Mouse (Mus musculus) limb, embryonic 13.5 days (tissue): ENCODE data around the gene 4931429L15Rik. TPM values are rescaled to one million over a fixed set of nuclear protein-coding genes. Genes with fewer than 3 reads are reported as not detected.
A peak's percentile ranks its signal among the peaks of the same experiment; 100 is the strongest.

Experiments used
- ATAC-seq: fragments of 200-750 bp; cut with Nextera tagmentation; 2 replicates; pipeline ENCODE4 v1.8.0; 2017; ENCODE audit warnings: low read depth, moderate number of reproducible peaks, moderate TSS enrichment; ENCODE audit not compliant: low FRiP score
- H3K27ac ChIP-seq: fragments of 300-500 bp; sonication (generic); 2 replicates; pipeline ENCODE4 v1.5.1; 2015; ENCODE audit warnings: inconsistent platforms, mild to moderate bottlenecking, moderate library complexity
- H3K27me3 ChIP-seq: fragments of 300-500 bp; sonication (generic); 2 replicates; pipeline ENCODE4 v1.6.1; 2015; ENCODE audit warnings: mild to moderate bottlenecking, inconsistent platforms
- H3K36me3 ChIP-seq: fragments of 300-500 bp; sonication (generic); 2 replicates; pipeline ENCODE4 v1.6.1; 2015; ENCODE audit warnings: inconsistent platforms, mild to moderate bottlenecking, moderate library complexity
- H3K4me1 ChIP-seq: fragments of 300-500 bp; sonication (generic); 2 replicates; pipeline ENCODE4 v1.6.1; 2015; ENCODE audit warnings: inconsistent platforms
- H3K4me2 ChIP-seq: fragments of 300-500 bp; sonication (generic); replicated peaks from 2 replicates; pipeline ENCODE4 v1.6.1; 2015; ENCODE audit warnings: inconsistent platforms, mild to moderate bottlenecking, moderate library complexity
- H3K4me3 ChIP-seq: fragments of 300-500 bp; sonication (generic); 2 replicates; pipeline ENCODE4 v1.5.1; 2015; ENCODE audit warnings: moderate library complexity, mild to moderate bottlenecking, inconsistent platforms
- H3K9ac ChIP-seq: fragments of 300-500 bp; sonication (generic); 2 replicates; pipeline ENCODE4 v1.6.1; 2015; ENCODE audit warnings: mild to moderate bottlenecking, inconsistent platforms
- H3K9me3 ChIP-seq: fragments of 300-500 bp; sonication (generic); 2 replicates; pipeline ENCODE4 v1.6.1; 2016; ENCODE audit warnings: inconsistent platforms
- WGBS: fragments of 180-500 bp; shearing (Covaris S2); methylation state at CpG from one replicate; pipeline ENCODE4 v1.1.7; 2015; 5-methylcytosine and 5-hydroxymethylcytosine counted together
- polyA plus RNA-seq: library from polyadenylated mRNA; unstranded; fragments of >200 nt; fragmentation: Nextera tagmentation; extraction: Ambion mirVana; gene quantifications from 2 replicates; pipeline ENCODE4 v1.2.1, GENCODE M21; 2015

4931429L15Rik gene
- polyA plus RNA-seq, 1 experiment from 2014 or later: not detected

- peak; percentile 92 for ATAC-seq
- WGBS: 4% methylated on average over 45 of the region's 45 CpGs
- peak within 1 kb of the TSS; percentile 78 for H3K9ac ChIP-seq
These were observed 46.9 kb downstream of the 4931429L15Rik start, which contains the start of gene Zpr1 for GRCm38 (mm10) chr9:46272677-46273454. Gene Zpr1, plus strand, starts transcription at chr9:46273064.

GRCm38 (mm10) chr9:46272070-46272469, 47.7 kb downstream of the 4931429L15Rik start:
- peak overlapping the region; percentile 90 for H3K4me2 ChIP-seq
- peaks cover 20% of the 10 kb centered on the region for H3K4me1 ChIP-seq
- H3K9ac ChIP-seq: no peak overlapping the region
- H3K4me3 ChIP-seq: peak overlapping the region; percentile 87
- no peak overlapping the region for H3K27ac ChIP-seq
- peaks cover 28% of the 10 kb centered on the region for H3K36me3 ChIP-seq
- peaks cover 35% of the 10 kb centered on the region for H3K27me3 ChIP-seq
- no peak for ATAC-seq
- no peaks in the 10 kb centered on the region for H3K9me3 ChIP-seq
- 84% methylated on average over 9 of the region's 9 CpGs for WGBS

More at GRCm38 (mm10) chr9:46272677-46273454, 46.9 kb downstream of the 4931429L15Rik start, which contains the start of gene Zpr1:
- peak within 1 kb of the TSS; percentile 52; the same call in 1 of the 2 replicates for H3K27ac ChIP-seq
- H3K4me1 ChIP-seq: peaks cover 20% of the 10 kb centered on the region
- H3K4me3 ChIP-seq: peak within 1 kb of the TSS; percentile 87
- peaks cover 35% of the 10 kb centered on the region for H3K27me3 ChIP-seq
- H3K9me3 ChIP-seq: no peaks in the 10 kb centered on the region
- H3K36me3 ChIP-seq: peaks cover 36% of the 10 kb centered on the region
- peak within 1 kb of the TSS; percentile 90 for H3K4me2 ChIP-seq

- H3K27ac ChIP-seq: no peak overlapping the region
- H3K9me3 ChIP-seq: no peaks in the 10 kb centered on the region
- 92% methylated on average over 4 of the region's 4 CpGs for whole genome bisulfite sequencing
- no peak for ATAC-seq
- H3K4me1 ChIP-seq: peaks cover 20% of the 10 kb centered on the region
- H3K9ac ChIP-seq: no peak overlapping the region
- H3K4me2 ChIP-seq: no peak overlapping the region
- H3K4me3 ChIP-seq: no peak overlapping the region
- H3K27me3 ChIP-seq: peaks cover 35% of the 10 kb centered on the region
- peaks cover 15% of the 10 kb centered on the region for H3K36me3 ChIP-seq
These were observed 49.0 kb downstream of the 4931429L15Rik start for GRCm38 (mm10) chr9:46270782-46271181.

- 90% methylated on average over 5 of the region's 5 CpGs for WGBS
- H3K9ac ChIP-seq: no peak overlapping the region
These were observed 50.7 kb downstream of the 4931429L15Rik start for GRCm38 (mm10) chr9:46269125-46269524.

GRCm38 (mm10) chr9:46268343-46268873, 51.4 kb downstream of the 4931429L15Rik start, which contains the start of gene Apoa5:
Gene Apoa5, plus strand, starts transcription at chr9:46268633.
- no peak for ATAC-seq
- WGBS: 48% methylated on average over 7 of the region's 7 CpGs
- no peak within 1 kb of the TSS for H3K4me2 ChIP-seq

More at GRCm38 (mm10) chr9:46269125-46269524, 50.7 kb downstream of the 4931429L15Rik start:
- ATAC-seq: no peak
- H3K9me3 ChIP-seq: no peaks in the 10 kb centered on the region
- H3K4me3 ChIP-seq: no peak overlapping the region
- H3K36me3 ChIP-seq: no peaks in the 10 kb centered on the region
- H3K27me3 ChIP-seq: peaks cover 35% of the 10 kb centered on the region
- H3K4me1 ChIP-seq: peaks cover 14% of the 10 kb centered on the region
- H3K27ac ChIP-seq: no peak overlapping the region
- no peak overlapping the region for H3K4me2 ChIP-seq

GRCm38 (mm10) chr9:46261131-46261530, 58.7 kb downstream of the 4931429L15Rik start:
- no peak for ATAC-seq
- H3K9me3 ChIP-seq: no peaks in the 10 kb centered on the region
- no peak overlapping the region for H3K9ac ChIP-seq
- no peaks in the 10 kb centered on the region for H3K4me1 ChIP-seq
- WGBS: 88% methylated on average over 7 of the region's 7 CpGs
- H3K4me2 ChIP-seq: no peak overlapping the region
- H3K4me3 ChIP-seq: no peak overlapping the region
- H3K27ac ChIP-seq: no peak overlapping the region
- H3K27me3 ChIP-seq: no peaks in the 10 kb centered on the region
- no peaks in the 10 kb centered on the region for H3K36me3 ChIP-seq

More at GRCm38 (mm10) chr9:46268343-46268873, 51.4 kb downstream of the 4931429L15Rik start, which contains the start of gene Apoa5:
- H3K36me3 ChIP-seq: no peaks in the 10 kb centered on the region
- no peak within 1 kb of the TSS for H3K9ac ChIP-seq
- H3K9me3 ChIP-seq: no peaks in the 10 kb centered on the region
- H3K4me1 ChIP-seq: peaks cover 8% of the 10 kb centered on the region; the same call in 1 of the 2 replicates
- H3K4me3 ChIP-seq: no peak within 1 kb of the TSS
- no peak within 1 kb of the TSS for H3K27ac ChIP-seq
- H3K27me3 ChIP-seq: peaks cover 35% of the 10 kb centered on the region

- H3K4me2 ChIP-seq: no peak overlapping the region
- WGBS: 85% methylated on average over 6 of the region's 6 CpGs
- H3K9me3 ChIP-seq: no peaks in the 10 kb centered on the region
These were observed 60.7 kb downstream of the 4931429L15Rik start for GRCm38 (mm10) chr9:46259111-46259510.

GRCm38 (mm10) chr9:46257546-46257945, 62.2 kb downstream of the 4931429L15Rik start:
- H3K4me3 ChIP-seq: no peak overlapping the region
- no peaks in the 10 kb centered on the region for H3K36me3 ChIP-seq
- ATAC-seq: no peak
- WGBS: 87% methylated on average over 3 of the region's 3 CpGs
- no peak overlapping the region for H3K4me2 ChIP-seq
- no peaks in the 10 kb centered on the region for H3K4me1 ChIP-seq
- H3K27me3 ChIP-seq: no peaks in the 10 kb centered on the region
- H3K9me3 ChIP-seq: no peaks in the 10 kb centered on the region
- H3K9ac ChIP-seq: no peak overlapping the region
- no peak overlapping the region for H3K27ac ChIP-seq

More at GRCm38 (mm10) chr9:46259111-46259510, 60.7 kb downstream of the 4931429L15Rik start:
- Histone ChIP-seq H3K4me1 (no peaks in the 10 kb centered on the region), H3K27ac (no peak overlapping the region), H3K4me3 (no peak overlapping the region), H3K27me3 (no peaks in the 10 kb centered on the region), H3K36me3 (no peaks in the 10 kb centered on the region), H3K9ac (no peak overlapping the region)
- no peak for ATAC-seq

- H3K4me3 ChIP-seq: no peak overlapping the region
- 86% methylated on average over 10 of the region's 10 CpGs for WGBS
- no peaks in the 10 kb centered on the region for H3K27me3 ChIP-seq
- ATAC-seq: no peak
- no peaks in the 10 kb centered on the region for H3K36me3 ChIP-seq
- H3K27ac ChIP-seq: no peak overlapping the region
- H3K4me1 ChIP-seq: no peaks in the 10 kb centered on the region
- H3K4me2 ChIP-seq: no peak overlapping the region
- H3K9me3 ChIP-seq: no peaks in the 10 kb centered on the region
- H3K9ac ChIP-seq: no peak overlapping the region
These were observed 63.0 kb downstream of the 4931429L15Rik start for GRCm38 (mm10) chr9:46256658-46257385.

GRCm38 (mm10) chr9:46256177-46256576, 63.6 kb downstream of the 4931429L15Rik start:
- H3K4me2 ChIP-seq: no peak overlapping the region
- no peak overlapping the region for H3K9ac ChIP-seq
- ATAC-seq: no peak
- H3K36me3 ChIP-seq: no peaks in the 10 kb centered on the region
- H3K27ac ChIP-seq: no peak overlapping the region
- H3K27me3 ChIP-seq: no peaks in the 10 kb centered on the region
- 80% methylated on average over 7 of the region's 7 CpGs for WGBS
- H3K9me3 ChIP-seq: no peaks in the 10 kb centered on the region
- H3K4me3 ChIP-seq: no peak overlapping the region
- no peaks in the 10 kb centered on the region for H3K4me1 ChIP-seq
